Mouse (Mus musculus) kidney, postnatal 10 days (tissue): ENCODE results near the gene Azin2.

Experiments
- DNase-seq: peaks from one replicate; pipeline ENCODE4 v3.0.0; 2021; ENCODE audit warnings: mixed read lengths

The Azin2 gene

DNA sequence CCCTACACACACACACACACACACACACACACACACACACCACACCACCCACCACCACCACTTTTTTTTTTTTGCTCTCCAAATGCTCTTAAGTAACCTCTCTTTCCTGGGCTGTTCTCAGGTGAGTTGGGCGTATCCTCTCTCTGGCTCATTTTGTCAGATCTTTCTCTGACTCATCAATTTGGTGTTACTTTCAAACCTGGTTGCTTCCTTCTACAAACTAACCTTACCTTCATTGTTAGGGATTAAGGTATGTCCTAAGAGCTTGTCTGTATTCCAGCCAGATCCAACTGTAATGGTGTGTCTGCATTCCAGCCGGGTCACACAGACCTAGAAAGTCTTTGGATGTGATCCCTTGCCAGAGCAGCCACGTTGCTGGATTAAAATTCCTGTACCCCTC lies 15.0 kb upstream of the Azin2 start:
- DNase-seq: no peak

- no peak for DNase-seq
These were observed 14.3 kb upstream of the Azin2 start for GRCm38 (mm10) chr4:128976577-128976976.

GRCm38 (mm10) chr4:128974677-128975076 lies 12.4 kb upstream of the Azin2 start:
- no peak for DNase-seq

- DNase-seq: peak; percentile 91
These were observed 8.9 kb upstream of the Azin2 start for GRCm38 (mm10) chr4:128971065-128971694.

DNA sequence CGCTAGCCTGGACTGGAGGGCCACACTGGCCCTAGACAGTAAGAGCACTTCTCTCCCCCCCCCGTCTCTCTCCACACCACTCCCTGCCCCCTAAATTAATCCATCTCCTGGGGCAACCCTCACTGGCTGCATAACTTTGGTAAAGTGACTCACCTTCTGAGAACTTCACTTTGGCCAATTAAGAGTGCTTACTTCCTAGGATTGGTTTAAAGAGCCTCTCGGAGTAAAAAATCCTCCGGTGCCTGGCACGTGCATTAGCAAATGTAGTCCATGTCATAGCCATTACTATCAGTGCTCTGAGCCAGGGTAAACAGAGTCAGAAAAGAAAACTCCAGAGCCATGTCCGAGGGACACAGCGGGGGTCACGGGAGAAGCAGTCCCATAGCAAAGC lies 8.2 kb upstream of the Azin2 start:
- DNase-seq: no peak

- DNase-seq: no peak
These were observed 7.6 kb upstream of the Azin2 start for GRCm38 (mm10) chr4:128969607-128970416.

GRCm38 (mm10) chr4:128969081-128969480 lies 6.8 kb upstream of the Azin2 start:
- no peak for DNase-seq

- peak; percentile 49 for DNase-seq
These were observed 4.5 kb upstream of the Azin2 start for GRCm38 (mm10) chr4:128966751-128967150.

DNA sequence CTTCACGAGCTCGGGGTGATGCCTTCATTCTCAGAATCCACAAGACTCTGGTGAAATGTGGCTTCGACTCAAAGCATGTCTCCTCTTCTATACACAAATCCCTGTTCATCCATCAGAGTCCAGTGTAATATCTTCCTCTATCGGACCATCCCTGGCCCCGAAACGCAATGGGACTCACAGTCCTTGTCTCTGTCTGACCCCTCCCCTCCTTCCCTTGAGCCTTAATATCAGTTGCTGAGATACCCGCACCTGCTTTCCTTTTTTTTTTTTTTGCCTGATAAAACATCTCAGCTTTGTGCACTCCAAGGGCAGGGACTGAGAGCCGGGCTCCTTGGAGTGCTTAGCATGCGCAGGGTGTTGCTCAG lies 666 bp upstream of the Azin2 start:
- DNase-seq: no peak

GRCm38 (mm10) chr4:128961301-128962028 lies 777 bp downstream of the Azin2 start:
- no peak for DNase-seq

GRCm38 (mm10) chr4:128959676-128960075 lies 2.6 kb downstream of the Azin2 start:
- no peak for DNase-seq

DNA sequence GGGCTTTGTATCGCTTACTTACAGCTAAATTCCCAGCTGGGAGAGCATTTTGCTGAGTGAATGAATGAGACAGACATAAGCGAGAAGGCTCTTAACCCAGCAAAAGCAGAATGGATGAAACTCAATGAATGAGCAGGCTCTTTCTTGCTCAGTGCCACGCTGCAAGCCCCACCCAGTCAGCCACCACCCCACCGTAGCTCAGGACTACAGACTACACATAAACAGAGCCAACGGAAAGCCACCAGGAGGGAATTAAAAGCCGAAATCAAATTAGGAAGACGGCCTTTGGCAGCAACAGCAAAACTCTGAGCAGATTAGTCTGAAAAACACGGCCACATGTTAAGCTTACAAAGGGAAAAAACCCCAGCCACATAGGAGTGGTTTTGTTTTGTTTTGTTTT lies 3.4 kb downstream of the Azin2 start:
- no peak for DNase-seq

DNA sequence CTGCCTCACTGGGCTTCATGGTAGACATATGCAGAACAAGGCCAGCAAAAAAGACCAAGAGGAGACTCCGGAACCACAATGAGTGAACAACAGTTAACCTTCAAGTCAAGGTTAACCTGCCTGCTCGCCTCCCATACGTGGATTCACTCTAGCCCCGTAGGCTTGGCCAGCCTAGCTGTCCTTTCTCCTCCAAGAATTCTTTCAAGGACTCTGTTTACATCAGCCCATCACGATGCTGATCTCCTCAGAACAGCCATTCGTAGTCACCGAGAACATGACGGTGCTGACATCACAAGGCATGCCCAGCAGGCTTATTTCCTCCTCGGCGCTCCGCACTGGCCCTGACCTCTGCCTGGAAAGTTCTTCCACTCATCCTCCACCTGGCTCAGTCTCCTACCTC lies 4.1 kb downstream of the Azin2 start:
- DNase-seq: no peak

- DNase-seq: peak; percentile 63
These were observed 4.9 kb downstream of the Azin2 start for GRCm38 (mm10) chr4:128957155-128957911.

GRCm38 (mm10) chr4:128953851-128954250 lies 8.4 kb downstream of the Azin2 start:
- no peak for DNase-seq

- no peak for DNase-seq
These were observed 11.8 kb downstream of the Azin2 start for GRCm38 (mm10) chr4:128950461-128950860.

GRCm38 (mm10) chr4:128949470-128950005 lies 12.7 kb downstream of the Azin2 start:
- peak; percentile 31 for DNase-seq

- DNase-seq: peak; percentile 70
These were observed 14.0 kb downstream of the Azin2 start for GRCm38 (mm10) chr4:128948137-128948674.

DNA sequence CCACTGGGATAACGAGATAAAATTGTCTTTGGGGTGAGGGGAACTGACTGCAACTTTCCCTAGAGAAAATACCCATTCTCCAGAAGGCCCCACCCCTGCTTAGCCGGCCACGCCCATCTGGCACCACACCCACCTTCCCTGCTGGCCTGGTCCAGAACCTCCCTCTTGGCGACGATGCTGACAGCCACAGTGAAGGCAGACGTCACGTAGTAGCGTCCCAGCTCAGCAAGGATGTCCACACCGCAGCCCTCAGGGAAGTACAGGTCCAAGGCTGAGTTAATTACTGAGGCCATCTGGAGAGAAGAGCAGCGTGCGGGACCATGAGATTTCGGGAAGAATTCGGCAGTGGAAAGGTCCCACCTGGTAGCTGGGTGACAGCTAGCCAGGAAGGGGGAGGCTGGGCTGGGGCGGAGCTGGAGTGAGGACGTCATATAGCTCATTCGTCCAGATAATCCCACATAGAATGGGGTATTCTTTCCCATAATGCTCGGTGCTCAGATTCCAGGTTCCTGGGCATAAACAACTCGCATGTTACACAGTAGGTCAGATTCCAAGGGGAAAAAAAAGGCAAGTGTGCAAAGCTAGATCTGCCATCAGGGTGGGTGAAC lies 14.8 kb downstream of the Azin2 start:
- DNase-seq: peak; percentile 37

GRCm38 (mm10) chr4:128946736-128947135 lies 15.5 kb downstream of the Azin2 start:
- DNase-seq: no peak

GRCm38 (mm10) chr4:128942346-128942745 lies 19.9 kb downstream of the Azin2 start:
- no peak for DNase-seq

GRCm38 (mm10) chr4:128935595-128935994 lies 26.6 kb downstream of the Azin2 start:
- DNase-seq: no peak
